Mouse (Mus musculus): Measurements from ENCODE around the gene Hoxd11. TPM values are rescaled to one million over a fixed set of nuclear protein-coding genes. Genes with fewer than 3 reads are reported as not detected.

Hoxd11 gene
- polyA plus RNA-seq, 1 experiment from 2014 or later: 56.2 TPM

DNA sequence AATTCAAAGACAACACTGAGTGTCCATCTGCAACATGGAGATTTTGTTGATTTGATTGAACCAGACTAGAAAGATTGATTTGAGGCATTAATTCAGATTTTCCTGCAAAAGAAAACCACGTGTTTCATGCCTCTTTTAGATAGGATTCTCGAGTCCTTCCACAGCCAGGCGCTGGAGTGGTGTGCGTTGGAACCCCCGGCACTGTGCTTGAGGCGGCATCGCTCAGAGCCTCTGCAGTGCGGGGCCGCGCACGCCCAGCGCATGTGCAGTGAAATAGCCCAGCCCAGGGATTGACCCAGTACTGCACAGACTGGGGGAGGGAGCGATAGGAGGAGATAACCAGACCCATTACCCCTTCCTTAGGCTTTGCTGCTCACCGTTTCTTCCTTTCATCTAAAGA lies 35.5 kb downstream of the Hoxd11 start:
- no peaks in the 10 kb centered on the region for H3K36me3 ChIP-seq (ENCODE audit: control insufficient read depth, insufficient read depth, low read length)
- 2% methylated on average over 14 of the region's 14 CpGs for WGBS
- H3K4me1 ChIP-seq (ENCODE audit: control insufficient read depth, insufficient read depth, low read length): peaks cover 36% of the 10 kb centered on the region
- H3K27me3 ChIP-seq (ENCODE audit: control insufficient read depth, insufficient read depth, low read length): no peaks in the 10 kb centered on the region
- peak overlapping the region; percentile 69 for H3K4me2 ChIP-seq (replicated peaks; ENCODE audit: low read depth, low read length)
- peak overlapping the region; percentile 93 for H3K9ac ChIP-seq (ENCODE audit: low read depth, low read length)
- H3K9me3 ChIP-seq (ENCODE audit: control insufficient read depth, low read length): no peaks in the 10 kb centered on the region
- H3K4me3 ChIP-seq (ENCODE audit: low read length): peak overlapping the region; percentile 66
- peak overlapping the region; percentile 89 for H3K27ac ChIP-seq (ENCODE audit: low read depth, low read length)
- peak; percentile 74 for ATAC-seq (ENCODE audit: low FRiP score, low TSS enrichment)

- Histone ChIP-seq H3K4me1 (ENCODE audit: control insufficient read depth, insufficient read depth, low read length) (peaks cover 39% of the 10 kb centered on the region), H3K27ac (ENCODE audit: low read depth, low read length) (peak overlapping the region; percentile 89; the same call in 1 of the 2 replicates), H3K9me3 (ENCODE audit: control insufficient read depth, low read length) (no peaks in the 10 kb centered on the region), H3K9ac (ENCODE audit: low read depth, low read length) (peak overlapping the region; percentile 93; the same call in 1 of the 2 replicates), H3K27me3 (ENCODE audit: control insufficient read depth, insufficient read depth, low read length) (no peaks in the 10 kb centered on the region), H3K4me2 (replicated peaks; ENCODE audit: low read depth, low read length) (peak overlapping the region; percentile 69), H3K36me3 (ENCODE audit: control insufficient read depth, insufficient read depth, low read length) (no peaks in the 10 kb centered on the region), H3K4me3 (ENCODE audit: low read length) (peak overlapping the region; percentile 66)
- WGBS: 2% methylated on average over 26 of the region's 26 CpGs
- peak; percentile 63 for ATAC-seq (ENCODE audit: low FRiP score, low TSS enrichment)
These were observed 36.3 kb downstream of the Hoxd11 start for GRCm38 (mm10) chr2:74715504-74716241.

DNA sequence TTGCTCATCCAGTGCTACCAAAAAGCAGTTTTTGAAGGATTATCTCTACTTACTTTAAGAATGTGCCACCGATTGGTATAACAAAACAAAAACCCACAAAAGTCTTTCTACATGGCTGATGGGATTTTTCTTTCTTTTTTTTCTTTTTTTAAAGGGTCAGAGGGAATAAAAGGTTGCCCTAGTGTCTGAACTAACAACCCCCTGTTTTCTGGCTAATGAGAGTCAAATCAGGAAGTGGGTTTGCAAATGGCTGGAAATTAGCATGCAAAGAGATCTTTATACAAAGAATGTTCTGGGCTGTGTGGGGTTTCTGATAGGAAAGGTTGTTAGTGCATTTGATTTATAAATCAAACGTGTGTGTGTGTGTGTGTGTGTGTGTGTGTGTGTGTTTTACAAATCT lies 41.0 kb downstream of the Hoxd11 start:
- no peak overlapping the region for H3K27ac ChIP-seq (ENCODE audit: low read depth, low read length)
- no peaks in the 10 kb centered on the region for H3K9me3 ChIP-seq (ENCODE audit: control insufficient read depth, low read length)
- H3K9ac ChIP-seq (ENCODE audit: low read depth, low read length): no peak overlapping the region
- H3K4me2 ChIP-seq (replicated peaks; ENCODE audit: low read depth, low read length): no peak overlapping the region
- no peaks in the 10 kb centered on the region; the same call in 1 of the 2 replicates for H3K36me3 ChIP-seq (ENCODE audit: control insufficient read depth, insufficient read depth, low read length)
- peaks cover 74% of the 10 kb centered on the region for H3K4me1 ChIP-seq (ENCODE audit: control insufficient read depth, insufficient read depth, low read length)
- no peak overlapping the region for H3K4me3 ChIP-seq (ENCODE audit: low read length)
- WGBS: 17% methylated on average over 2 of the region's 2 CpGs
- ATAC-seq (ENCODE audit: low FRiP score, low TSS enrichment): no peak
- no peaks in the 10 kb centered on the region for H3K27me3 ChIP-seq (ENCODE audit: control insufficient read depth, insufficient read depth, low read length)

DNA sequence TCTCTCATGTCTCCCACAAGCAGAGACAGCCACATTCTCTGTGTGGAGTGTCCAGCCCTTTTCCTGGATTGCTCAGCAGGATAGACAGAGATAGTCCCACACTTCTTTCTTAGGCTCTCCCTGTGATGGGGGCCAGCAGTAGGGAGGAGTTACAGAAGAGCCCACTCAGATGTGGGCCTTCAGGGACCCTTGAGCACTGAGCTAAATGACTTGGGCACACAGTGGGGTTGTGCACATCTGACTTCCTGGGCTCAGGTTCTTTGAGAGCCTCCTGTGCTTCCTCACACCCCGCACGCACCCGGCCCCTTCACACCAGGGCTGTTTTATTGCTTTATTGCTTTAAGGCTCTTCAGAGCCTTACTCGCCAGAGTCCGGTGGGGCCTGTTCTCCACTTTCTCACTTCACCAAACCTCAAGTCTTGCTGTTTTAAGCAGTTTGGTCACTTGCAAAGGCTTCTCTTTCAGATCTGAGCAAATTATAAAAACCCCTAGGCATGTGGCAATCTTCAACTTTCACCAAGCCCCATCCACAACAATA lies 41.7 kb downstream of the Hoxd11 start:
- H3K9ac ChIP-seq (ENCODE audit: low read depth, low read length): peak overlapping the region; percentile 42
- no peak for ATAC-seq (ENCODE audit: low FRiP score, low TSS enrichment)
- peak overlapping the region; percentile 73 for H3K27ac ChIP-seq (ENCODE audit: low read depth, low read length)
- no peaks in the 10 kb centered on the region for H3K27me3 ChIP-seq (ENCODE audit: control insufficient read depth, insufficient read depth, low read length)
- no peaks in the 10 kb centered on the region for H3K9me3 ChIP-seq (ENCODE audit: control insufficient read depth, low read length)
- H3K4me3 ChIP-seq (ENCODE audit: low read length): peak overlapping the region; percentile 27; the same call in 1 of the 2 replicates
- WGBS: 18% methylated on average over 5 of the region's 5 CpGs
- peaks cover 4% of the 10 kb centered on the region; the same call in 1 of the 2 replicates for H3K36me3 ChIP-seq (ENCODE audit: control insufficient read depth, insufficient read depth, low read length)
- peaks cover 77% of the 10 kb centered on the region for H3K4me1 ChIP-seq (ENCODE audit: control insufficient read depth, insufficient read depth, low read length)
- H3K4me2 ChIP-seq (replicated peaks; ENCODE audit: low read depth, low read length): peak overlapping the region; percentile 68

GRCm38 (mm10) chr2:74721882-74722281 lies 42.5 kb downstream of the Hoxd11 start:
- peaks cover 6% of the 10 kb centered on the region; the same call in 1 of the 2 replicates for H3K36me3 ChIP-seq (ENCODE audit: control insufficient read depth, insufficient read depth, low read length)
- peak overlapping the region; percentile 68 for H3K4me2 ChIP-seq (replicated peaks; ENCODE audit: low read depth, low read length)
- peak overlapping the region; percentile 50; the same call in 1 of the 2 replicates for H3K9ac ChIP-seq (ENCODE audit: low read depth, low read length)
- 4% methylated on average over 6 of the region's 6 CpGs for WGBS
- peak; percentile 40 for ATAC-seq (ENCODE audit: low FRiP score, low TSS enrichment)
- H3K27me3 ChIP-seq (ENCODE audit: control insufficient read depth, insufficient read depth, low read length): no peaks in the 10 kb centered on the region
- H3K9me3 ChIP-seq (ENCODE audit: control insufficient read depth, low read length): no peaks in the 10 kb centered on the region
- peak overlapping the region; percentile 27; the same call in 1 of the 2 replicates for H3K4me3 ChIP-seq (ENCODE audit: low read length)
- peak overlapping the region; percentile 73 for H3K27ac ChIP-seq (ENCODE audit: low read depth, low read length)
- H3K4me1 ChIP-seq (ENCODE audit: control insufficient read depth, insufficient read depth, low read length): peaks cover 77% of the 10 kb centered on the region

DNA sequence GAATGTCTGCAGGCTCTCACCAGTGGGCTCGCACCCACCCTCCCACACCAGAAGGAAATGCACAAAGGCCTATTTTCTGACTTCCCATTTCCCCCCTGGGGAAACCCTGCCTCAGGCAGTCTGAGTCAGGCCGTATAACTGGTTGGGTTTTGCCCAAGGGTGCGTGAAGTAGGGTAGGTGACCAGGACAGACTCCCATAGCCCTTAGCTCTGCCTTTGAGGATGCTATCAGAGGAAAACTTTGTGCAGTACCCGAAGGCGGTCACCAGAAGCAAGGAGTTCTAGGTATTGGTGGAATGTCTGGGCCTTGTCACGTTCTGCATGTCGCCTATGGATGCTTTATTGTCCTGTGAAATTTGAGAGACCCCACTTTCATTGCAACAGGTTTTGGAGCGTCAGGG lies 43.6 kb downstream of the Hoxd11 start:
- Histone ChIP-seq H3K4me1 (ENCODE audit: control insufficient read depth, insufficient read depth, low read length) (peaks cover 83% of the 10 kb centered on the region), H3K27me3 (ENCODE audit: control insufficient read depth, insufficient read depth, low read length) (no peaks in the 10 kb centered on the region), H3K27ac (ENCODE audit: low read depth, low read length) (peak overlapping the region; percentile 77), H3K4me2 (replicated peaks; ENCODE audit: low read depth, low read length) (peak overlapping the region; percentile 68), H3K36me3 (ENCODE audit: control insufficient read depth, insufficient read depth, low read length) (peaks cover 9% of the 10 kb centered on the region; the same call in 1 of the 2 replicates), H3K9ac (ENCODE audit: low read depth, low read length) (peak overlapping the region; percentile 50; the same call in 1 of the 2 replicates), H3K4me3 (ENCODE audit: low read length) (peak overlapping the region; percentile 27), H3K9me3 (ENCODE audit: control insufficient read depth, low read length) (no peaks in the 10 kb centered on the region)
- 29% methylated on average over 8 of the region's 8 CpGs for WGBS
- ATAC-seq (ENCODE audit: low FRiP score, low TSS enrichment): no peak

- Histone ChIP-seq H3K4me1 (ENCODE audit: control insufficient read depth, insufficient read depth, low read length) (peaks cover 88% of the 10 kb centered on the region), H3K27me3 (ENCODE audit: control insufficient read depth, insufficient read depth, low read length) (no peaks in the 10 kb centered on the region), H3K36me3 (ENCODE audit: control insufficient read depth, insufficient read depth, low read length) (peaks cover 19% of the 10 kb centered on the region), H3K9me3 (ENCODE audit: control insufficient read depth, low read length) (no peaks in the 10 kb centered on the region), H3K9ac (ENCODE audit: low read depth, low read length) (peak overlapping the region; percentile 50), H3K27ac (ENCODE audit: low read depth, low read length) (peak overlapping the region; percentile 80), H3K4me3 (ENCODE audit: low read length) (peak overlapping the region; percentile 27), H3K4me2 (replicated peaks; ENCODE audit: low read depth, low read length) (peak overlapping the region; percentile 68)
- whole genome bisulfite sequencing: 36% methylated on average over 7 of the region's 7 CpGs
- no peak for ATAC-seq (ENCODE audit: low FRiP score, low TSS enrichment)
These were observed 45.1 kb downstream of the Hoxd11 start for GRCm38 (mm10) chr2:74724244-74725015.

- peaks cover 81% of the 10 kb centered on the region for H3K4me1 ChIP-seq (ENCODE audit: control insufficient read depth, insufficient read depth, low read length)
- no peaks in the 10 kb centered on the region for H3K27me3 ChIP-seq (ENCODE audit: control insufficient read depth, insufficient read depth, low read length)
- H3K36me3 ChIP-seq (ENCODE audit: control insufficient read depth, insufficient read depth, low read length): peaks cover 20% of the 10 kb centered on the region
- no peaks in the 10 kb centered on the region for H3K9me3 ChIP-seq (ENCODE audit: control insufficient read depth, low read length)
- H3K9ac ChIP-seq (ENCODE audit: low read depth, low read length): peak overlapping the region; percentile 50; the same call in 1 of the 2 replicates
- H3K4me3 ChIP-seq (ENCODE audit: low read length): peak overlapping the region; percentile 27
- 35% methylated on average over 17 of the region's 17 CpGs for WGBS
- H3K27ac ChIP-seq (ENCODE audit: low read depth, low read length): peak overlapping the region; percentile 49
- H3K4me2 ChIP-seq (replicated peaks; ENCODE audit: low read depth, low read length): peak overlapping the region; percentile 68
- no peak for ATAC-seq (ENCODE audit: low FRiP score, low TSS enrichment)
These were observed 45.8 kb downstream of the Hoxd11 start for GRCm38 (mm10) chr2:74725171-74725570.

Measured in kidney, embryonic 14.5 days (tissue).